Mouse (Mus musculus): ENCODE results near the gene Gm11127.
"Not testable (repeated sequence)": the region's sequence is repeated elsewhere in the genome, so short reads cannot be mapped to it uniquely, and the experiment has no call there.

- TF ChIP-seq CTCF, EP300 (IDR thresholded peaks at IDR 0.05): not testable (repeated sequence)
Observed at GRCm38 (mm10) chr17:36082519-36083232, 24.5 kb upstream of the Gm11127 start.

Measured in lung, postnatal 0 days (tissue).